Mouse (Mus musculus) ovary, adult 18-20 months (tissue): ENCODE measurements around the gene Snai1.

Source experiments
- DNase-seq: peaks from one replicate; pipeline ENCODE4 v3.0.0; 2022; ENCODE audit warnings: low spot score, mixed read lengths

Gene Snai1

DNA sequence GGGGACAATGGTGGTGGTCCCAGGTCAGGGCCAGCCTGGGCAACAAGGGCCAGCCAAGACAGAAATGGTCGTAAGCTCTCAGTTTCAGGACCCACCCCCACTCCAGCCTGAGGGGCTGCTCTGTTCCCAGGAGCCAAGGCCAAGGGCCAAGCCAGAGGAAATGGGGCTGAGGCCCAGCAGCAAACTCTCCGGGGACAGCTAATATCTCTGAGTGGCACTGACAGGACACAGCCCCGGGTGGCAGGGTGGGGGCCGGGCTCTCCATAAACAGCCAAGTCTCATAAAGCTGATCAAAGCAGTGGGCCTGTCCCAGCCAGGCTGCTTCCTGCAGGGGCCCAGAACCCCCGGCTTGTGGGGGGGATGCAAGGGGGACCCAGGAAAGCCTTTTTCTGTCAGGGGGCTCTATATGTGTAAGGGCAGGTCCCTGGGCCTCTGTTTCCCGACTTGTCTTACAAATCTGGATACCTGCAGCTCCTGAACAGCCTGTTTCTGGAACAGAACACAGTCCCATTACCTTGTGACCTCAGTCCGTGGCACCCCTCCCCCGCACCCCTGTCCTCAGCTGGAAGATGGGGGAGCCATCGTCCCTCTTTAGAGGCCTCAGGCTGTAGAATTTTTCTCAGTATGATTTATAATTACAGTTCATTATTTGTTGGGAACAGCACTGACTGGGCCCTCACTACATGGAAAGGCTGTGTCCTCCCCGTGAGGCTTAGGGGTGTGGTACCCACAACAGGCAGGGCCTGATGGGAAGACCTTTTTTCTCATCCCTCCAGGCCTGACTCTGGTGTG lies 45.4 kb downstream of the Snai1 start:
- no peak for DNase-seq

GRCm38 (mm10) chr2:167585273-167585672 lies 47.3 kb downstream of the Snai1 start:
- no peak for DNase-seq

DNA sequence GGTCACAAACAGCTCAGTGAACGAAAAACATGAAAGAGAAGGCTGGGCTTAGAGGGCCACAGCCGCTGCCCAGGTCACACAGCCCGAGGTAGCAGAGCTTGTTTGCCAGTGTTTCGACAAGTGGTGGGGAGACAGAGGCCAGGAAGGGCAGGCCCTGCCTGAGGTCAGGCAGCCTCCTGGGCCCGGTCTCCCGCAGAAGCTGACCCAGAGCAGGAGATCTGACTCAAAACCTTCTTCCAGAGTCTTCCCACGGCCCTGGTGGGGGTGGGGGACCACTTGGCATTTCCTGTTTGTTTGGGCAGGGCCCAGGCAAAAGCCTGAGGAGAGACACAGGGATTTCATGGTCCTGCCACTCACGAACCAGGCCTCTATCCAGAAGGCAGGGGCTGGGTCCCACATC lies 48.0 kb downstream of the Snai1 start:
- DNase-seq, result no peak

GRCm38 (mm10) chr2:167586976-167587375 lies 49.0 kb downstream of the Snai1 start:
- no peak for DNase-seq

- DNase-seq, result no peak
These were observed 51.0 kb downstream of the Snai1 start for GRCm38 (mm10) chr2:167588774-167589577.
